Mouse (Mus musculus) limb, embryonic 15.5 days (tissue): ENCODE results near the gene Arhgap8. TPM values are rescaled to one million over a fixed set of nuclear protein-coding genes. Genes with fewer than 3 reads are reported as not detected.
"Not testable (repeated sequence)": the region's sequence is repeated elsewhere in the genome, so short reads cannot be mapped to it uniquely, and the experiment has no call there.

ENCODE experiments used
- ATAC-seq: fragments of 200-750 bp; cut with Nextera tagmentation; 2 replicates; pipeline ENCODE4 v1.8.0; 2017; ENCODE audit warnings: low read depth, moderate TSS enrichment; ENCODE audit not compliant: insufficient number of reproducible peaks, low FRiP score, low TSS enrichment
- H3K27ac ChIP-seq: fragments of 300-500 bp; sonication (generic); 2 replicates; pipeline ENCODE4 v1.5.1; 2015; ENCODE audit warnings: moderate library complexity, mild to moderate bottlenecking, inconsistent platforms
- H3K27me3 ChIP-seq: fragments of 300-500 bp; sonication (generic); 2 replicates; pipeline ENCODE4 v1.6.1; 2015; ENCODE audit warnings: inconsistent platforms
- H3K36me3 ChIP-seq: fragments of 300-500 bp; sonication (generic); 2 replicates; pipeline ENCODE4 v1.6.1; 2015; ENCODE audit warnings: inconsistent platforms
- H3K4me1 ChIP-seq: fragments of 300-500 bp; sonication (generic); 2 replicates; pipeline ENCODE4 v1.6.1; 2015; ENCODE audit warnings: inconsistent platforms
- H3K4me2 ChIP-seq: fragments of 300-500 bp; sonication (generic); 2 replicates; pipeline ENCODE4 v1.6.1; 2015; ENCODE audit warnings: mild to moderate bottlenecking, inconsistent platforms
- H3K4me3 ChIP-seq: fragments of 300-500 bp; sonication (generic); 2 replicates; pipeline ENCODE4 v1.5.1; 2015; ENCODE audit warnings: mild to moderate bottlenecking, inconsistent platforms
- H3K9ac ChIP-seq: fragments of 300-500 bp; sonication (generic); 2 replicates; pipeline ENCODE4 v1.6.1; 2015; ENCODE audit warnings: inconsistent platforms
- H3K9me3 ChIP-seq: fragments of 300-500 bp; sonication (generic); 2 replicates; pipeline ENCODE4 v1.6.1; 2016; ENCODE audit warnings: inconsistent platforms
- WGBS: fragments of 180-500 bp; shearing (Covaris S2); methylation state at CpG from one replicate; pipeline ENCODE4 v1.1.7; 2015; 5-methylcytosine and 5-hydroxymethylcytosine counted together
- polyA plus RNA-seq: library from polyadenylated mRNA; unstranded; fragments of >200 nt; fragmentation: Nextera tagmentation; extraction: Ambion mirVana; gene quantifications from 2 replicates; pipeline ENCODE4 v1.2.1, GENCODE M21; 2015

The Arhgap8 gene
- polyA plus RNA-seq, 1 experiment from 2014 or later, result 6.1 TPM

- Histone ChIP-seq H3K27me3 (no peaks in the 10 kb centered on the region), H3K9ac (no peak overlapping the region), H3K9me3 (no peaks in the 10 kb centered on the region), H3K4me1 (no peaks in the 10 kb centered on the region), H3K27ac (no peak overlapping the region), H3K4me2 (no peak overlapping the region), H3K36me3 (no peaks in the 10 kb centered on the region), H3K4me3 (no peak overlapping the region)
- ATAC-seq, result no peak
- 4% methylated on average over 3 of the region's 3 CpGs for WGBS
Observed at GRCm38 (mm10) chr15:84743347-84743746, 23.5 kb downstream of the Arhgap8 start.

DNA sequence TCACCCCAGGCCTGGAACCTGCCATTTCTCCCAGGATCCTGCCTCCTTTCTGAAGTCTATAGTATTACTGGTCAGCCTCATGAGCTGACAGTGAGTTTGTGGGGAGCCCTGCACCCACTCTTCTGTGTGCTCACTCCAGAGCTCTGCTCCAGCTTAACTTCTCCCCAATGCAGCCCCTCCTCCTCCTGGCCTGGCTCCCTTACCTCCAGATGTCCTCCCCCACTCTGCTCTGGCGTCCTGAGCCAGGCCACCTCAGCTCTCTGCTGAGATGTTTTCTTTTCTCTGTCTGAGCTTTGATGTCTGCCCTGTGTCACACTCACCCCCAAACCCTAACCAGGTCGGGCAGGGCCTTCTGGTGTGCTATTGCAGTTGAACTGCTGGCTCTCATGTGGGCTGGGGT is 24.5 kb downstream of the Arhgap8 start:
- Histone ChIP-seq H3K27ac (no peak overlapping the region), H3K9me3 (no peaks in the 10 kb centered on the region), H3K4me2 (no peak overlapping the region), H3K27me3 (no peaks in the 10 kb centered on the region), H3K4me3 (no peak overlapping the region), H3K36me3 (no peaks in the 10 kb centered on the region), H3K4me1 (no peaks in the 10 kb centered on the region), H3K9ac (no peak overlapping the region)
- ATAC-seq, result 0 out of 2 replicates have a peak, but pooled peaks have one; percentile 44
- WGBS, result 8% methylated on average over 2 of the region's 2 CpGs

GRCm38 (mm10) chr15:84745831-84746230 is 26.0 kb downstream of the Arhgap8 start:
- Histone ChIP-seq H3K27me3 (no peaks in the 10 kb centered on the region), H3K9me3 (no peaks in the 10 kb centered on the region), H3K4me2 (no peak overlapping the region), H3K4me1 (no peaks in the 10 kb centered on the region), H3K27ac (no peak overlapping the region), H3K4me3 (no peak overlapping the region), H3K9ac (no peak overlapping the region), H3K36me3 (no peaks in the 10 kb centered on the region)
- WGBS, result 87% methylated on average over 4 of the region's 4 CpGs
- ATAC-seq, result no peak

- no peak overlapping the region for H3K4me2 ChIP-seq
- H3K27me3 ChIP-seq, result peaks cover 15% of the 10 kb centered on the region
- 18% methylated on average over 3 of the region's 3 CpGs for WGBS
- no peak overlapping the region for H3K9ac ChIP-seq
- ATAC-seq, result no peak
- H3K9me3 ChIP-seq, result no peaks in the 10 kb centered on the region
- no peaks in the 10 kb centered on the region for H3K36me3 ChIP-seq
- peaks cover 9% of the 10 kb centered on the region; the same call in 1 of the 2 replicates for H3K4me1 ChIP-seq
- no peak overlapping the region for H3K4me3 ChIP-seq
- no peak overlapping the region for H3K27ac ChIP-seq
Observed at GRCm38 (mm10) chr15:84754987-84755386, 35.1 kb downstream of the Arhgap8 start.

- Histone ChIP-seq H3K9me3 (no peaks in the 10 kb centered on the region), H3K4me2 (peak overlapping the region; percentile 49), H3K27me3 (peaks cover 15% of the 10 kb centered on the region), H3K36me3 (no peaks in the 10 kb centered on the region), H3K4me1 (peaks cover 9% of the 10 kb centered on the region; the same call in 1 of the 2 replicates), H3K4me3 (peak overlapping the region; percentile 23), H3K9ac (no peak overlapping the region), H3K27ac (no peak overlapping the region)
- ATAC-seq, result no peak
- WGBS, result 6% methylated on average over 22 of the region's 22 CpGs
Observed at GRCm38 (mm10) chr15:84756426-84756825, 36.6 kb downstream of the Arhgap8 start.

DNA sequence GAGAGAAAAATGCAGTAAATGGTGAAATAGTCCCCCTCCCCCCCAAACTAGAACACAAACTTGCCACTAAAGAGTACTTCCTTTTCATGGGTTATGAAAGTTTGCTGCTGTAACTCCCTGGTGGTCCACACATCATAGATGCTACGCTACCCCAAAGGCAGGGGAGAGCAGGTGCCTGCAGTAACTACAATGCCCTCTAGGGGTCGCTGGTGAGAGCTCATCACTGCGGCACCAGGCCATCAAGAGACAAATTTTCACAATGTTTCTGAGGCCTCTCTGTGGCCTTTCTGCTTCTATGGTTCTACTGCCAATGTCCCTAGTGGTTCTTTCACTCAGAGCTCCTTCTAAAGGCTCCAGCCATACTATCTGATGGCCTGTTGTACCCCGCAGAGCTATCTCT is 38.6 kb downstream of the Arhgap8 start:
- no peaks in the 10 kb centered on the region for H3K9me3 ChIP-seq
- H3K4me1 ChIP-seq, result peaks cover 9% of the 10 kb centered on the region; the same call in 1 of the 2 replicates
- H3K4me3 ChIP-seq, result no peak overlapping the region
- H3K9ac ChIP-seq, result no peak overlapping the region
- H3K27me3 ChIP-seq, result peaks cover 15% of the 10 kb centered on the region
- no peak overlapping the region for H3K27ac ChIP-seq
- WGBS, result 42% methylated on average over 4 of the region's 4 CpGs
- no peaks in the 10 kb centered on the region for H3K36me3 ChIP-seq
- no peak overlapping the region for H3K4me2 ChIP-seq
- no peak for ATAC-seq

DNA sequence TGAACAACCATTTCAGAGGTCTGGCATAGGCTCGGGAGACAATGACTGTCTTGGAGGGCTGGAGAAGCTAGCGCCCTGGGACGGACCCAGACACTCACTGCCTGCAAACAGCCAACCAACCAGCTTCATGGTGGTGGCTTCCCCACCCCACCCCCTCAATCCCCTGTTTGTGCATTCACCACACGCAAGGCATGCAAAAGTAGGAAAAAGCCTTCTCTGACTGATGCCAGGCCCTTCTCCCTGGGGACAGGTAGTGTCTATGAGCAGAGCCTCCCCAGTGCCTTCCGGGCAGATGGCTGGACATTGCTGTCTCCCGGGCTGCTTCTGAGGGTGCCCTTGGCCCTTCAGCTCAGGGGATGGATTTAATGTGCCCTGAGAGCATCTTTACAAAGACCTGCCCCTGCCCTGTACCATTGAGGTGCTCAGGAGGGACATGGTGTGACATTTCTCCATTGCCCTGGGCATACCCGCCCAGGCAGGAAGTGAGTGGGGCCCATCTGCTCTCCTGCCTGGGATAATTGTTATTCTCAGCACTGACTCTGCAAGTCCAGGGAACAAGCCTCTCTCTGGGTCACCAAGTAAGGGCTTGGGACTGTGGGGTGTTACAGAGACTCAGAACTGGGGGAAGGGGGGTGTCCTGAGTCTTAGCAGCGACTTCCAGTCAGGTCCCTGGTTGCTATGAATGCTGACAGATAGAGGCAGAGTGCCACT is 43.0 kb downstream of the Arhgap8 start:
- Histone ChIP-seq H3K36me3 (no peaks in the 10 kb centered on the region), H3K9me3 (no peaks in the 10 kb centered on the region), H3K27me3 (peaks cover 3% of the 10 kb centered on the region; the same call in 1 of the 2 replicates), H3K4me1 (no peaks in the 10 kb centered on the region), H3K27ac (no peak overlapping the region), H3K4me3 (no peak overlapping the region), H3K9ac (no peak overlapping the region), H3K4me2 (no peak overlapping the region)
- WGBS, result 74% methylated on average over 8 of the region's 8 CpGs
- no peak for ATAC-seq

- H3K4me1 ChIP-seq, result no peaks in the 10 kb centered on the region
- H3K36me3 ChIP-seq, result no peaks in the 10 kb centered on the region
- no peaks in the 10 kb centered on the region for H3K27me3 ChIP-seq
- H3K9me3 ChIP-seq, result no peaks in the 10 kb centered on the region
- no peak overlapping the region for H3K4me3 ChIP-seq
- H3K9ac ChIP-seq, result no peak overlapping the region
- no peak overlapping the region for H3K4me2 ChIP-seq
- ATAC-seq, result no peak
- no peak overlapping the region for H3K27ac ChIP-seq
- WGBS, result 37% methylated on average over 7 of the region's 7 CpGs
Observed at GRCm38 (mm10) chr15:84763423-84763812, 43.6 kb downstream of the Arhgap8 start.

DNA sequence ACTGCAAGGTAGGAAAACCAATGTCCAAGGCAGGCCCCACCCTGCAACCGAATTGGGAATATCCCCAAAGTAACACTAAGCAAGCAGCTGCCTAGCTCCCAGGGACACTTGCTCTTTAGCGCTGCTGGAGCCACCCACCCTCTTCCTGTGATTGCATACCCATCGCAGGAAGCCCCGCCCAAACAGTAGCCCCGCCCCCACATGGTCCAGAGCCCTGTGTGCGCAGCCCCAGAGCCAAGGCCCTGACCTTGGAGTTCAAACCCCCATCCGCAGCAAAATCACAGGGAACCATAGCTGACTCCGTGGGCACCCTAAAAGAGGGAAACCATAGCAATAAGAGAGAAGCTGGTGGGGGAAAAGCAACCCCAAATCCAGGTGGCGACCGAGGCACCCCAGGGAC is 46.8 kb downstream of the Arhgap8 start:
- H3K36me3 ChIP-seq, result no peaks in the 10 kb centered on the region
- no peaks in the 10 kb centered on the region for H3K9me3 ChIP-seq
- H3K27me3 ChIP-seq, result no peaks in the 10 kb centered on the region
- H3K27ac ChIP-seq, result no peak overlapping the region
- 35% methylated on average over 10 of the region's 10 CpGs for WGBS
- no peaks in the 10 kb centered on the region for H3K4me1 ChIP-seq
- H3K4me2 ChIP-seq, result no peak overlapping the region
- ATAC-seq, result no peak
- no peak overlapping the region for H3K4me3 ChIP-seq
- H3K9ac ChIP-seq, result no peak overlapping the region

DNA sequence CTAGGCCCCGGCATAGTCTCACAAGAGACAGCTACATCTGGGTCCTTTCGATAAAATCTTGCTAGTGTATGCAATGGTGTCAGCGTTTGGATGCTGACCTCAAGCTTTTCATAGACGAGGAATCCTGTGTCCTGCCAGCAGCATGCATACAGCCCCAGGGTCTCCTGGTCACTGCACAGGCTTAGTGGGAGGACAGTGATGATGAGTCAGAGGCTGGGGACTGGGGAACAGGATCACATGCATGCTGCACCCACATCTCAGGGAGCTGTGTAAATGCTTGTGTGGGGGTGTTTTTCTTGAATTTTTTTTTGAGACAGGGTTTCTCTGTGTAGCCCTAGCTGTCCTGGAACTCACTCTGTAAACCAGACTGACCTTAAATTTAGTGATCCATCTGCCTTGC is 48.7 kb downstream of the Arhgap8 start:
- 84% methylated on average over 4 of the region's 4 CpGs for WGBS
- not testable (repeated sequence) for H3K27me3 ChIP-seq, H3K27ac ChIP-seq, H3K36me3 ChIP-seq, H3K9ac ChIP-seq, H3K4me2 ChIP-seq, H3K4me3 ChIP-seq, ATAC-seq, H3K9me3 ChIP-seq, H3K4me1 ChIP-seq

DNA sequence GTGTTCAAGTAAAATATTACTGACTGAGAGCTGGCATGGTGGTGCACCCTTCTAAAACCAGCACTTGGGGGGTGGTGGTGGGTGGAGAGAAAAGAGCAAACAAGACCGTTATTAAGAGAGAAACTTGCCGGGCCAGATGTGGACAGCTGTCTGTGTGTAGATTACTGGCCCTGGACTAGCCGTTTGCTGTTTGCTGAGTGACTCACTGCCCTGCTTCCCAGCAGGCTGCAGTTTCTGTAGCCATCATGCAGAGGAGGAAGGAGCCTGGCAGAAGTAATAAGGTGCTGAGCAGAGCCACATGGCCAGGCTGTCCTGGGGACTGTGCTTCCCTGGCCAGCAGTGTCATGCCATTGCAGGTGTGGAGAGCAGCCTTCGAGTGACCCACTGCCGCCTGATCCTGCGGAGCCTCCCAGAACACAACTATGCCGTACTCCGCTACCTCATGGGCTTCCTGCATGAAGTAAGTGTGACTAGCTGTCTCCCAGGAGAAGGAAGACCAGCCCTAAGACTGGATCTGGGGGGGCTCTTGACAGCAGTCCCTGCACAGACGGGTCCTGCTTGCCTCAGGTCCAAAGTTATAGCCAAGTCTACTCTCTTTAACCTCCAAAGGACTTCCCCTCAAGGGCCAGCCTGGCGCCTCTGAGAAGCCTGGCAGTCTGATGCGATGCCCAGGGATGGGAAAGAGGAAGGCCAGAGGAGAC is 49.9 kb downstream of the Arhgap8 start:
- H3K4me2 ChIP-seq, result no peak overlapping the region
- WGBS, result 60% methylated on average over 11 of the region's 11 CpGs
- ATAC-seq, result no peak
- H3K27ac ChIP-seq, result no peak overlapping the region
- H3K9me3 ChIP-seq, result no peaks in the 10 kb centered on the region
- H3K27me3 ChIP-seq, result no peaks in the 10 kb centered on the region
- H3K4me1 ChIP-seq, result no peaks in the 10 kb centered on the region
- no peak overlapping the region for H3K4me3 ChIP-seq
- H3K36me3 ChIP-seq, result no peaks in the 10 kb centered on the region
- no peak overlapping the region for H3K9ac ChIP-seq
